Mouse (Mus musculus): Measurements from ENCODE around the gene Oat. TPM values are rescaled to one million over a fixed set of nuclear protein-coding genes. Genes with fewer than 3 reads are reported as not detected.

The Oat gene
- total RNA-seq, 2 experiments from 2014 or later = 99.4 to 110 TPM

- ATAC-seq (replicated peaks; ENCODE audit: poor library complexity) = no peak
Measured at GRCm38 (mm10) chr7:132594325-132594724, 18.1 kb upstream of the Oat start.

GRCm38 (mm10) chr7:132593762-132594161 is 17.6 kb upstream of the Oat start:
- ATAC-seq (replicated peaks; ENCODE audit: poor library complexity) = no peak

- no peak for ATAC-seq (replicated peaks; ENCODE audit: poor library complexity)
Measured at GRCm38 (mm10) chr7:132589610-132590009, 13.4 kb upstream of the Oat start.

GRCm38 (mm10) chr7:132587167-132587566 is 11.0 kb upstream of the Oat start:
- ATAC-seq (replicated peaks; ENCODE audit: poor library complexity) = no peak

GRCm38 (mm10) chr7:132585695-132586491 is 9.7 kb upstream of the Oat start:
- no peak for ATAC-seq (replicated peaks; ENCODE audit: poor library complexity)

- ATAC-seq (replicated peaks; ENCODE audit: poor library complexity) = no peak
Measured at GRCm38 (mm10) chr7:132581441-132581840, 5.2 kb upstream of the Oat start.

GRCm38 (mm10) chr7:132580511-132580910 is 4.3 kb upstream of the Oat start:
- ATAC-seq (replicated peaks; ENCODE audit: poor library complexity) = no peak

GRCm38 (mm10) chr7:132576891-132577290 is 693 bp upstream of the Oat start:
- no peak for ATAC-seq (replicated peaks; ENCODE audit: poor library complexity)

GRCm38 (mm10) chr7:132575623-132576022 is 575 bp downstream of the Oat start:
- ATAC-seq (replicated peaks; ENCODE audit: poor library complexity) = peak; percentile 81

GRCm38 (mm10) chr7:132574646-132575045 is 1.6 kb downstream of the Oat start:
- ATAC-seq (replicated peaks; ENCODE audit: poor library complexity) = no peak

GRCm38 (mm10) chr7:132573205-132573604 is 3.0 kb downstream of the Oat start:
- no peak for ATAC-seq (replicated peaks; ENCODE audit: poor library complexity)

GRCm38 (mm10) chr7:132572738-132573137 is 3.5 kb downstream of the Oat start:
- no peak for ATAC-seq (replicated peaks; ENCODE audit: poor library complexity)

GRCm38 (mm10) chr7:132571481-132571880 is 4.7 kb downstream of the Oat start:
- ATAC-seq (replicated peaks; ENCODE audit: poor library complexity) = no peak

- peak; percentile 78 for ATAC-seq (replicated peaks; ENCODE audit: poor library complexity)
Measured at GRCm38 (mm10) chr7:132570071-132570470, 6.1 kb downstream of the Oat start.

- ATAC-seq (replicated peaks; ENCODE audit: poor library complexity) = peak; percentile 34; the same call in 1 of the 2 replicates
Measured at GRCm38 (mm10) chr7:132568817-132569216, 7.4 kb downstream of the Oat start.

GRCm38 (mm10) chr7:132565831-132566230 is 10.4 kb downstream of the Oat start:
- ATAC-seq (replicated peaks; ENCODE audit: poor library complexity) = no peak

- ATAC-seq (replicated peaks; ENCODE audit: poor library complexity) = no peak
Measured at GRCm38 (mm10) chr7:132559138-132559766, 16.9 kb downstream of the Oat start.

- ATAC-seq (replicated peaks; ENCODE audit: poor library complexity) = peak; percentile 70
Measured at GRCm38 (mm10) chr7:132558141-132558736, 18.0 kb downstream of the Oat start.

GRCm38 (mm10) chr7:132556575-132556974 is 19.6 kb downstream of the Oat start:
- ATAC-seq (replicated peaks; ENCODE audit: poor library complexity) = no peak

- no peak for ATAC-seq (replicated peaks; ENCODE audit: poor library complexity)
Measured at GRCm38 (mm10) chr7:132555911-132556310, 20.3 kb downstream of the Oat start.

- ATAC-seq (replicated peaks; ENCODE audit: poor library complexity) = no peak
Measured at GRCm38 (mm10) chr7:132554091-132554490, 22.1 kb downstream of the Oat start.

Measured in megakaryocyte progenitor cell, adult 5-6 weeks (primary cell).